Mouse (Mus musculus) MEL (cell line): ENCODE results near the gene Rtp1.

Experiments used
- CHD1 ChIP-seq: IDR thresholded peaks from 2 replicates; pipeline ENCODE4 v1.6.1; 2012; ENCODE audit warnings: low read depth, mild to moderate bottlenecking, inconsistent platforms, low read length, improper control_type of control experiment
- CTCF ChIP-seq, 3 experiments: IDR thresholded peaks in 2 of 3; conservative IDR thresholded peaks in 1 of 3; 2 replicates each; pipeline ENCODE4 v1.5.1; 2011 to 2012; ENCODE audit warnings: low read length in 3 of 3, low read depth in 2 of 3, mild to moderate bottlenecking in 2 of 3, improper control_type of control experiment in 1 of 3, inconsistent platforms in 1 of 3, mixed read lengths in 1 of 3, moderate library complexity in 1 of 3; ENCODE audit not compliant: control insufficient read depth in 1 of 3, insufficient read depth in 1 of 3, poor library complexity in 1 of 3, severe bottlenecking in 1 of 3
- EP300 ChIP-seq, 2 experiments: IDR thresholded peaks; 2 replicates each; pipeline ENCODE4 v1.6.1; 2011; ENCODE audit warnings: improper control_type of control experiment in 2 of 2, low read length in 2 of 2, low read depth in 1 of 2, mild to moderate bottlenecking in 1 of 2
- GATA1 ChIP-seq: IDR thresholded peaks from 2 replicates; pipeline ENCODE4 v1.6.1; 2011; ENCODE audit warnings: low read depth, low read length, improper control_type of control experiment
- HCFC1 ChIP-seq: IDR thresholded peaks from 2 replicates; pipeline ENCODE4 v1.6.1; 2012; ENCODE audit warnings: low read depth, mild to moderate bottlenecking, inconsistent platforms, low read length, improper control_type of control experiment, moderate library complexity
- POLR2A ChIP-seq, 2 experiments: IDR thresholded peaks; 2 replicates each; pipeline ENCODE4 v1.6.1; 2011 to 2012; ENCODE audit warnings: low read length in 2 of 2, mild to moderate bottlenecking in 2 of 2, control low read depth in 1 of 2, improper control_type of control experiment in 1 of 2, low read depth in 1 of 2, moderate library complexity in 1 of 2; ENCODE audit not compliant: control insufficient read depth in 1 of 2, insufficient read depth in 1 of 2, poor library complexity in 1 of 2
- RAD21 ChIP-seq: IDR thresholded peaks from 2 replicates; pipeline ENCODE4 v1.6.1; 2011; ENCODE audit warnings: mild to moderate bottlenecking, low read depth, low read length, improper control_type of control experiment
- TAL1 ChIP-seq: IDR thresholded peaks from 2 replicates; pipeline ENCODE4 v1.6.1; 2012; ENCODE audit warnings: mild to moderate bottlenecking, inconsistent platforms, low read length, moderate library complexity, mixed read lengths
- ZC3H11A ChIP-seq: IDR thresholded peaks from 2 replicates; pipeline ENCODE4 v1.6.1; 2012; ENCODE audit warnings: low read depth, mild to moderate bottlenecking, inconsistent platforms, low read length, improper control_type of control experiment

DNA sequence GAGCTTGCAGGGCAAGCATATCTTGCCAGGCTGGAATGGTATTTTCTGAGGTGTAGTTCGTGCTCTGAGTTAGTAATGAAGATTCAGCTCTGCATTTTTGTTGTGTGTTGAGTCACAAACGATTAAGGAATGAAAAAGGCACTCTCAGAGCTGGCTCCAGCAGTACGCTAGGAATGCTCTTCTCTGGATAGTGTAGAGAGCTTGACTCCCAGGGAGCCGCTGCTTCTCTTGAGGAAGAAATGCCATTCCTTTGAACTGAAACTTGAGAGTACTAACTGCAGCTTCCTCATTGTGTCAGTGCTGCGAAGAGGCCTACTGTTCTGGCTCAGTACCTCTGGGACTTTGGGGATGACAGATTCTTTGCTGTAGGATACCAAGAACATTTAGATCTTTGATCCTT is 5.1 kb upstream of the Rtp1 start:
- no peak for TF ChIP-seq EP300 (IDR thresholded peaks at IDR 0.05; ENCODE audit: low read depth in 1 of 2, low read length in 2 of 2)
- TF ChIP-seq CTCF (IDR thresholded peaks at IDR 0.05 in 2 of 3, conservative IDR thresholded peaks at IDR 0.05 in 1 of 3; ENCODE audit: control insufficient read depth in 1 of 3, insufficient read depth in 1 of 3, low read depth in 2 of 3, low read length in 3 of 3, poor library complexity in 1 of 3, severe bottlenecking in 1 of 3), result no peak
- TF ChIP-seq RAD21, result no peak
- no peak for TF ChIP-seq POLR2A (IDR thresholded peaks at IDR 0.05; ENCODE audit: control insufficient read depth in 1 of 2, insufficient read depth in 1 of 2, low read depth in 1 of 2, low read length in 2 of 2, poor library complexity in 1 of 2)
- TF ChIP-seq ZC3H11A, result no peak
- no peak for TF ChIP-seq HCFC1
- no peak for TF ChIP-seq TAL1
- no peak for TF ChIP-seq GATA1
- no peak for TF ChIP-seq CHD1
